Mouse (Mus musculus): ENCODE results near the gene Fnbp1.

GRCm38 (mm10) chr2:31130815-31131299 lies 11.0 kb downstream of the Fnbp1 start:
- TF ChIP-seq CTCF (conservative IDR thresholded peaks at IDR 0.05; ENCODE audit: low read length) (no peak), POU5F1 (IDR thresholded peaks at IDR 0.05; ENCODE audit: borderline replicate concordance, low read length) (no peak)

All from E14TG2a.4 (cell line).